Mouse (Mus musculus): ENCODE data around the gene Btbd9.
"Not testable (repeated sequence)": the region's sequence is repeated elsewhere in the genome, so short reads cannot be mapped to it uniquely, and the experiment has no call there.

Gene Btbd9

DNA sequence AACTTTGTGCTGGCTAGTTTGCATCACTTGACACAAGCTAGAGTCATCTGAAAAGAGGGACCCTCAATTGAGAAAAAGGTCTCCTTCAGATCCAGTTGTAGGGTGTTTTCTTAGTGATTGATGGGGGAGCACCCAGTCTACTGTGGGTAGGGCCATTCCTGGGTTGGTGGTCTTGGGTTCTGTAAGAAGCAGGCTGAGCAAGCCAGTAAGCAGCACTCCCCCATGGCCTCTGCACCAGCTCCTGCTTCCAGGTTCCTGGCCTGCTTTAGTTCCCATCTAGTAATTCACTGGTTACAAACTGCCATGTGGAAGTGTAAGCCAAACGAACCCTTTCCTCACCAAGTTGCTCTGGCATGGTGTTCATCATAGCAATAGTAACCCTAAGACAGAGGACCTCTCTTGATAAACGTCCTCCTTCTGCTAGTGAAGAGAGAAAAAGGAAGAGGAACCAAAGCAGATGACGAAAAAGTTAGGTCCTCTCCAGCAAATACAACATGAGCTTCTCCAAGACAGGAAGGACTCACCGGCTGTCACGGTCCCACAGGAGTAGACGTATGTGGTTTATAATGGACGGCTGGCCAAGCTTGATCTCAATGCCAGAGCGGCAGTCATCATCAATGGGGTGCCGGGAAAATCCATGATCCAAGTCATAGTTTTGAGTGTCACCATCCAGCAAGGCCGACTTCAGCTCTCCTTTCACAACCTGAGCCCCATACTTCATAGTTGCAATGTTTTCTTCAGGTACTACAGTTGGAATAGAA lies 59.5 kb downstream of the Btbd9 start:
- DNase-seq (ENCODE audit: extremely low read depth, low read depth, low spot score) = no peak

- no peak for DNase-seq (ENCODE audit: extremely low read depth, low read depth, low spot score)
Measured at GRCm38 (mm10) chr17:30515401-30515800, 60.9 kb downstream of the Btbd9 start.

GRCm38 (mm10) chr17:30513034-30513433 lies 63.3 kb downstream of the Btbd9 start:
- no peak for DNase-seq (ENCODE audit: extremely low read depth, low read depth, low spot score)

GRCm38 (mm10) chr17:30512531-30512930 lies 63.8 kb downstream of the Btbd9 start:
- DNase-seq (ENCODE audit: extremely low read depth, low read depth, low spot score) = no peak

GRCm38 (mm10) chr17:30512007-30512406 lies 64.3 kb downstream of the Btbd9 start:
- no peak for DNase-seq (ENCODE audit: extremely low read depth, low read depth, low spot score)

DNA sequence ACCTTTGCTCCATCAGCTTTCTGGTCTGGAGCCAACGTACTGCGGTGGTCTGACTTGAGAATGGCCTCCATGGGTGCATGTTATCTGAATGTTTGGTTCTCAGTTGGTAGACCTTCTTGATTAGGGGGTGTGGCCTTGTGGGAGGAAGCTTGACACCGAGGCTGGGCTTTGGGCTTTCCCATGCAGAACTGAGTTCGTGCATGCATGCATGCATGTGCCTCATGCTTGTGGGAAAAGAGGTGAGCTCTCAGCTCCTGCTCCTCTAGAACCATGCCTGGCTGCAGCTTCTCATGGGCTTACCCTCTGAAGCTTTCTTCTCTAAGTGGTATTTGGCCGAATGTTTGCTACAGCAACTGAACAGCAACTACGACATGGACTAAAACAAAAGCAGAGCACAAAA lies 64.9 kb downstream of the Btbd9 start:
- no peak for DNase-seq (ENCODE audit: extremely low read depth, low read depth, low spot score)

GRCm38 (mm10) chr17:30510171-30510570 lies 66.1 kb downstream of the Btbd9 start:
- no peak for DNase-seq (ENCODE audit: extremely low read depth, low read depth, low spot score)

DNA sequence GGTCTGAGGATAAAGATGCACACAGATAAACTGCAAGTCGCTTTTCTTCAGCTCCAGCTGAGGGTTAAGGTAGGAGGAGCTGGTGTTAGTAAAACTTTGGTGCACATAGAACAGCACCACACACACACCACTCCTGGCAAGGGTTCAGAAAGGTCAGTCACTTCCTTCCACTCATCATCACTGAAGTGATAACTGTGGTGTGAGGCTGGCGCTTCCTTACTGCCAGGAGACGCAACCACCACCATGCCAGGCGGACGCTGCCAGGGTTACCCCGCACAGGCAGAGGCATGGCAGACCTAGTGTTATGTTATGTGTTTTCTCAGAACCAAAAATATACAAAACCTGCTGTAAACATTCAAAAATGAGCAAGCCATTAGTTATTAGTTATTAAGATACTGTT lies 66.6 kb downstream of the Btbd9 start:
- no peak for DNase-seq (ENCODE audit: extremely low read depth, low read depth, low spot score)

- DNase-seq (ENCODE audit: extremely low read depth, low read depth, low spot score) = no peak
Measured at GRCm38 (mm10) chr17:30507636-30508576, 68.4 kb downstream of the Btbd9 start.

DNA sequence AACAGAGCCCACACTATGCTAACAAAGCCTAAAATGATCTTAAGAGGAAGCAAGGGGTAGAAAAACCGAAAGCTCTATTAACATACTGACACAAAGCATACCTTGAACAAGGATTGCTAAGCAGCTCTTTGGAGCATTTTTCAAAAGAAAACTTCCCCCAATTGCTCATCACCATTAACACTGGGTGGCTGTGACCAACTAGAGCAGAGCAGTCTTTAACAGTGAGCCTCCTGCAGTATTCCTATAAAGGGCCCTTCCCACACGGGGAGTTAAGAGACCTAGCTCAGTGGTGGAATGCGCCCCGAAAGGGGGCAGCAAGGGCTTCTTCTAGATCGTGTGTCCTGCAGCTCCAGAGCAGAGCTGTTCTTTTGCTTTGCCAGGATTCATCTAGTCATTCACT lies 69.4 kb downstream of the Btbd9 start:
- no peak for DNase-seq (ENCODE audit: extremely low read depth, low read depth, low spot score)

DNA sequence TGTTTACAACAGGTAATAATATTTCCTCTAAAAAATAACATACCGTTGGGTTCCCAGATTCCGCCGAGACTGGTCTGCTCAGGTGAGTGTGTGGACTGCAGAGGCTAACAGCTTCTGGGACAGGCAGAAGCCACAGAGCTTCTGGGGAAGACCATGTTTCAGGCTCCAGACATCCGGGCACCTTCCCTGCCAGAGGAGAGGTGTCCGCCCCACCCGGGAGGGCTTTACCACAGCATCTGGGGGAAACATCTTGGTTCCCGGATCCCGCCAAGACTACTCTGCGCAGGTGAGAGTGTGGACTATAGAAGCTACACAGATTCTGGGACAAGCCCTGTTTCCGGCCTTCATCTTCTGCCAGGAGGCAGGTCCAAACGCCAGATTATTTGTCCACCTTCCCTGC lies 76.7 kb downstream of the Btbd9 start:
- not testable (repeated sequence) for DNase-seq (ENCODE audit: extremely low read depth, low read depth, low spot score)

DNA sequence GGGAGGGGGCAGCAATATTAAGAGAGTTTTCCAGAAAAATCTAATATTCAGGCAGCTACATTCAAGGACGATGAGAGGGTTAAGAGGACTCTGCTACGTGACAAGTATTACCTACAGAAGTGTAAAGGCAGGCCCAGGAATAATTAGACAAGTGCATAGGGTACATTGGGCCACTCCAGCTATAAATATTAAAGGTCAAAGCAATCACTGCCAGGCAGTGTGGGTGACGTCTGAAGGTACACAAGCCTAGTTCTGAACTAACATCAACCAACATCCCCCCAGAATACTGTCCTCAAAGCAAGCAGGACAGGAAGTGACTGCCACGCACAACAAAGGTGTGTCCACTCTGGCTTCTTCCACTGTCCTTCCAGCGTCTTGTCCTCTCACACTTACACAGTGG lies 77.5 kb downstream of the Btbd9 start:
- DNase-seq (ENCODE audit: extremely low read depth, low read depth, low spot score) = no peak

- DNase-seq (ENCODE audit: extremely low read depth, low read depth, low spot score) = no peak
Measured at GRCm38 (mm10) chr17:30498376-30498719, 77.9 kb downstream of the Btbd9 start.

- DNase-seq (ENCODE audit: extremely low read depth, low read depth, low spot score) = no peak
Measured at GRCm38 (mm10) chr17:30497525-30498375, 78.5 kb downstream of the Btbd9 start.

DNA sequence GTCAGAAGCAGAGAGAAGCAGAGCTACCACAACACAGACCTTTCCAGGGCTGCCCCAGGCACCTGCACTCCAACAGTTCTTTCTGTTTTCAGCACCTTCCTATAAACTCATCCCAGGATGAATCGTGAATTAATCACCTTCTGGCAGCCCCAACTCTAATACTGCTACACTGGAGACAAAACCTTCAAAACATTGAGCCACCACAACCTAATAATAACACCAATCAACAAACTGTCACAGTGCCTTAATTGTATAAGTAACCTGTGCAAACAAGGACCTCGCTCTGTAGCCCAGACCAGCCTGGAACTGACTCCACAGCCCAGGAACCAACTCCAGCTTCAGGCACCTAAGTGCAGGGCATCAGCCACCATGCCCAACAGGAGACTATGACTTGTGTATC lies 80.7 kb downstream of the Btbd9 start:
- no peak for DNase-seq (ENCODE audit: extremely low read depth, low read depth, low spot score)

DNA sequence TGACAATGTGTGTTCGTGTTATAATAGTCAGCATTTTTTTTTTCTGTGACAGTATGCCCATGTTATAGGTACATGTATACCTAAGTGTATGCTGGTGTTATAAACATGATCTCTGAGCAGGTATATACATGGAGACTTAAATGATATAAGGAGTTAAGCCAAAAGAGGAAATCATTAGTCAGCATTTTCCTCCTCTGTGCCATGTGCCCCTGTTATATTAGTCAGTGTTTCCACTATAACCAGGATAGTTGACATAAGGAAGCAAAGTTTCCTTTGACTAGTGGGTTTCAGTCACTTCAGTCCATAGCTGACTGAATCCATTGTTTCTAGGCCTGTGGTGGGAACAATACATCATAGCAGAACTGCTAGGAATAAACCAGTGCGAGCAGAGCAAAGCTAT lies 81.1 kb downstream of the Btbd9 start:
- DNase-seq (ENCODE audit: extremely low read depth, low read depth, low spot score) = no peak

DNA sequence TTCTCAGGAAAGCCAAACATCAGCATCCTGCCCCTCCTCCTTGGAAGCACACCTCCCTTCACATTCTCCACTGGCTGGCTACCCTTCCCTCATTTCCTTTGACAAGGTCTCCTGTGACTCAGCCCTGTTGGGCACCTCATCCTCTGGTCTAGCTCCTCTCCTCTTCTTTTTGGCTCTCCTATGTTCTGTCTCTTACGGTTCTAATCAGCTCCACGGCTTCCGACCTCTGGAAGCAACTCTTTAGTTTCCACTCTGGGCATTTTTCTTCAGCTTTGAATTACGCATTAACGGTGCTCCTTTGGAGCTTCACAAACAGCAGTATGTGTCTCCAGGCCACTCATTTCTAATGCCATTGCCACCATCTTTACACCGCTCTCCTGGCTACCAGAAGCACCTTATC lies 82.8 kb downstream of the Btbd9 start:
- no peak for DNase-seq (ENCODE audit: extremely low read depth, low read depth, low spot score)

DNA sequence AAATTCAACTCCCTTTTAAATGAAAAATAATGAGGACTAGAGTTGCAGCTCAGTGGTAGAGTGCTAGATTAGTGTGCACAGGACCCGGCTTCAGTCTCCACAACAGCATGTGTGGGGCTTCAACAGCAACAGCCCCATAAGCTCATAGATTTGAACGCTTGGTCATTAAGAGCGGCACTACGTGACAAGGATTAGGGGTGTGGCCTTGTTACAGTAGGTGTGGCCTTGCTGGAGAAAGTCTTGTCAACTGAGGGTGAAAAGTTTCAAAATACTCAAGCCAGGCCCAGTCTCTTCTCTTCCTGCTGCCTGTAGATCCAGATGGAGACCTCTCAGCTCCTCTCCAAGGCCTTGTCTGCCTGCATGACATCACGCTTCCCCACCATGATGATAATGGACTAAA lies 84.1 kb downstream of the Btbd9 start:
- DNase-seq (ENCODE audit: extremely low read depth, low read depth, low spot score) = no peak

DNA sequence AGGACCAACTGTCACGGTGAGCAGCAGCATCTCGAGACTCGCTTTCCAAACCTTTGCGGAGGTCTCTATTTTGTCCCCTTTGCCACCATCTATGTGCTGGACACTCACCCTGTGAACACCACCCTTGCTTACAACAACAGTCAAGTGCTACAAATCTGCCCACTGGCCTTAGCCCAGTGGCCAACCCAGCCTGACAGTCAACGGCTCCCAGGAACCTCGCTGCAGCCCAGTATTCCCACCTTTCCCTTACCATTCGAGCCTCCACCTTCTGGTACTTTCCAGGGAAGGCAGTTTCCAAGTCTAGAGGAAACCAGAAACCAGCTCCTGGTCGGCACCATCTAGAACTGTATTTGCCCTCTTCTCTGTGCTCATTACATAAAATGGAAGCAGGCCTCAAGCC lies 84.7 kb downstream of the Btbd9 start:
- DNase-seq (ENCODE audit: extremely low read depth, low read depth, low spot score) = no peak

DNA sequence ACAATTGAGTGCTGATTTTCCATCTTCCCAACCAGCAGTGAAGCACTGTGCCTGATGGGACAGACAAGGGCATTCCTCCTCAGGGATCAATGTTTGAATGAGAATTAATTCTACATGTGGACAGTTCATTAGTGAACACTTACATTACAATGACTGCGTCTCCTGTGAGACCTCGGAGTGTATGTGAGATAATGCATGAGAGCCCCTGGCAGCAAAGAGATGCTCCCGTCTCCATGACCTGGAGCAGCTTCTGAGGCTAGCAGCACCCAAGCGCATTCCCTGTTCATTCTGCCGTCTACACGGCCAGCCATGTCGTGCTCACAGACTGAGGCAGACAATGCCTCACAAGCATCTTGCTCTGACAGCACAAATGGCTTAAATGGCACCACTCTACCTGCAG lies 85.7 kb downstream of the Btbd9 start:
- no peak for DNase-seq (ENCODE audit: extremely low read depth, low read depth, low spot score)

DNA sequence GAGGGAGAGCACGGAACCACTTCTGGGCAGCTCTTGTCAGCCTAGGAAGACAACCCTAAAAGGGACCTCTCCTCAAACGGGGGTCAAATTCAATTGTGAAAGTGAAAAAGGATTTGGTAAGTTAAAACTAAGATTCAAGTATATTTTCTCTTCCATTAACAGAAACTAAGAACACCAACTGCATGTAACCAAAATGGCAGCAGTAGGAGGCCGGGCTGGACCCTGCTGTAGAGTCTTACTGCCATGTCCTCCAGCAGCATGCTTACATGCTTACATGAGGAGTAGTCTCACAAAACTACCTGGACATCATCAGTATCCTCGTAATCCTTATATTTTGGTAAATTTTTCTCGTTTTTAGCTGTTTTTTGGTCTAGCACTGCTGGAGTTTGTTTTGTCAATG lies 86.2 kb downstream of the Btbd9 start:
- DNase-seq (ENCODE audit: extremely low read depth, low read depth, low spot score) = no peak
